Mouse (Mus musculus): ENCODE measurements around the gene Lrrc29. TPM values are rescaled to one million over a fixed set of nuclear protein-coding genes. Genes with fewer than 3 reads are reported as not detected.

Gene Lrrc29
- total and polyA plus RNA-seq, 2 experiments from 2014 or later = 1.5 to 5.8 TPM

DNA sequence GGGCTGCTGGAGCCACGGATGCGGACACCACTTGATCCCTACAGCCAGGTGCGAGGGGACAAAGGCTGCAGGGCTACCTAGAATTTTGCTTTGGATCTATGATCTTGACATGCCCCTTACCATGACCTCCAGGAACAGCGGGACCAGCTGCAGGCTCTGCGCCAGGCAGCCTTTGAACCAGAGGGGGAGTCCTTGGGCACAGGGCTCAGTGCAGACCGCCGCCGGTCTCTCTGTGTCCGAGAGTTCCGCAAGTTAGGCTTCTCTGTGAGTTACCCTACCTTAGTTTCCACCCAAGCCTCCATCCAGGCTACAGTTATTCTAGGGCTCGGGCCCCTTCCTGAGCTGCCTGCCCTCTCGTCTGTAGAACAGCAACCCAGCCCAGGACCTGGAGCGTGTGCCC is 18.4 kb downstream of the Lrrc29 start:
- no peak overlapping the region for H3K4me3 ChIP-seq (ENCODE audit: low read depth, low read length)
- peaks cover 31% of the 10 kb centered on the region for H3K36me3 ChIP-seq (replicated peaks; ENCODE audit: control insufficient read depth, insufficient read depth, low read length)
- H3K27ac ChIP-seq (ENCODE audit: low read depth) = no peak overlapping the region
- no peak overlapping the region for H3K9ac ChIP-seq (replicated peaks; ENCODE audit: low read depth, low read length)
- WGBS = 91% methylated on average over 13 of the region's 13 CpGs
- H3K27me3 ChIP-seq (ENCODE audit: control insufficient read depth, insufficient read depth, low read length) = no peaks in the 10 kb centered on the region
- TF ChIP-seq EP300 (IDR thresholded peaks at IDR 0.05; ENCODE audit: low read depth) (no peak), CTCF (IDR thresholded peaks at IDR 0.05; ENCODE audit: low read depth) (no peak)
- ATAC-seq (ENCODE audit: insufficient read depth, low read depth) (no peak), DNase-seq (ENCODE audit: low spot score) (no peak)
- peaks cover 24% of the 10 kb centered on the region; the same call in 1 of the 2 replicates for H3K4me1 ChIP-seq (ENCODE audit: control insufficient read depth, insufficient read depth)
- no peaks in the 10 kb centered on the region for H3K9me3 ChIP-seq (replicated peaks; ENCODE audit: control insufficient read depth, low read length)
- no peak overlapping the region for H3K4me2 ChIP-seq (ENCODE audit: low read depth, low read length)

- peak overlapping the region; percentile 66 for H3K27ac ChIP-seq (ENCODE audit: low read depth)
- no peaks in the 10 kb centered on the region for H3K9me3 ChIP-seq (replicated peaks; ENCODE audit: control insufficient read depth, low read length)
- H3K36me3 ChIP-seq (replicated peaks; ENCODE audit: control insufficient read depth, insufficient read depth, low read length) = peaks cover 39% of the 10 kb centered on the region
- DNase-seq (ENCODE audit: low spot score) = no peak
- TF ChIP-seq CTCF (IDR thresholded peaks at IDR 0.05; ENCODE audit: low read depth) (no peak), EP300 (IDR thresholded peaks at IDR 0.05; ENCODE audit: low read depth) (no peak)
- H3K4me1 ChIP-seq (ENCODE audit: control insufficient read depth, insufficient read depth) = peaks cover 24% of the 10 kb centered on the region; the same call in 1 of the 2 replicates
- H3K4me3 ChIP-seq (ENCODE audit: low read depth, low read length) = peak overlapping the region; percentile 40
- no peak overlapping the region for H3K9ac ChIP-seq (replicated peaks; ENCODE audit: low read depth, low read length)
- no peaks in the 10 kb centered on the region for H3K27me3 ChIP-seq (ENCODE audit: control insufficient read depth, insufficient read depth, low read length)
- 40% methylated on average over 5 of the region's 5 CpGs for WGBS
- ATAC-seq (ENCODE audit: insufficient read depth, low read depth) = peak; percentile 12; the same call in 1 of the 2 replicates
- peak overlapping the region; percentile 76 for H3K4me2 ChIP-seq (ENCODE audit: low read depth, low read length)
These were observed 19.9 kb downstream of the Lrrc29 start for GRCm38 (mm10) chr8:105306146-105306691.

GRCm38 (mm10) chr8:105305211-105306145 is 20.6 kb downstream of the Lrrc29 start, which contains the start of gene Elmo3:
Gene Elmo3, plus strand, starts transcription at chr8:105305601.
- Histone ChIP-seq H3K27me3 (ENCODE audit: control insufficient read depth, insufficient read depth, low read length) (no peaks in the 10 kb centered on the region), H3K4me2 (ENCODE audit: low read depth, low read length) (peak within 1 kb of the TSS; percentile 76), H3K9ac (replicated peaks; ENCODE audit: low read depth, low read length) (peak within 1 kb of the TSS; percentile 56), H3K4me1 (ENCODE audit: control insufficient read depth, insufficient read depth) (peaks cover 24% of the 10 kb centered on the region; the same call in 1 of the 2 replicates), H3K9me3 (replicated peaks; ENCODE audit: control insufficient read depth, low read length) (no peaks in the 10 kb centered on the region), H3K4me3 (ENCODE audit: low read depth, low read length) (peak within 1 kb of the TSS; percentile 40), H3K36me3 (replicated peaks; ENCODE audit: control insufficient read depth, insufficient read depth, low read length) (peaks cover 47% of the 10 kb centered on the region), H3K27ac (ENCODE audit: low read depth) (peak within 1 kb of the TSS; percentile 66)
- WGBS = 7% methylated on average over 29 of the region's 30 CpGs
- DNase-seq (ENCODE audit: low spot score) (peak; percentile 65), ATAC-seq (ENCODE audit: insufficient read depth, low read depth) (peak; percentile 56)
- TF ChIP-seq CTCF (IDR thresholded peaks at IDR 0.05; ENCODE audit: low read depth) = no peak
- no peak for TF ChIP-seq EP300 (IDR thresholded peaks at IDR 0.05; ENCODE audit: low read depth)

DNA sequence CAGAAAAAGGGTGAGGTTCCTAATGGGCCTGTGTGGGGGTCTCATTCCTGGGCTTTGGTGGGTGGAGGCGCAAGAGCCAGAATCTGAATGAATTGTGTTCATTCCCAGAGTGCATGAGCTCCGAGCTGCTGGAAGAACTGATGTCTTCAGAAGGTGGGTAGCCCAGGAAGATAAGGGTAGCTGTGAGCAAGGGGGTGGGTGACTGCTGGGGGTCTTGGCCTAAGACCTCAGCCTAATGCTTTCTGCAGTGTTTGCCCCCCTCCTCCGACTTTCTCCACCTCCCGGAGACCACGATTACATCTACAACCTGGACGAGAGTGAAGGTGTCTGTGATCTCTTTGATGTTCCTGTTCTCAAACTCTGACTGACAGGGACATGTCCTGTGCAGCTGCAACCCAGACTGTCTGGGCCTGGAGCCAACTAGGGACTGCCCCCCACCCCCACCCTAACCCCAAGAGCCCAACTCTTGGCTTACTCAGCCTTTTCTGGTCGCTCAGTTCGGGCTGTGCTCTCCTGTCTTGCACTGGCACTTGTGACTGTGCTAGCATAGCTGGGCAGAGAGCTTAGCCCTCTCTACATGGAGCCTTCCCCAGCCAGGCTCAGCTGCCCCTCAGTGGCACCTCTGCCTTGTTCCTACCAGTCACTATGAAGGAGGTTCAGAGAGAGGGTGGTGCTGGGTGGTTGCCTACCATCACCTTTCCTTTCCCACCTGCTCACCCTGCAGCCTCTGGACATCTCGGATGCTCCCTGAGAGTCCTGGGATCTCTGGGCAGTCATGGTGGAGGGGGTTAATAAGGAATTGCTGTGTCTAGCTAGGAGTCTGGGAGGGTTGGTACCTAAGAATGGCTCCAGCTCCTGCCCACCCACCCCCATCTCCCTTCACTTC is 21.5 kb downstream of the Lrrc29 start:
- TF ChIP-seq CTCF (IDR thresholded peaks at IDR 0.05; ENCODE audit: low read depth) = no peak
- no peak overlapping the region for H3K4me2 ChIP-seq (ENCODE audit: low read depth, low read length)
- 33% methylated on average over 9 of the region's 9 CpGs for WGBS
- DNase-seq (ENCODE audit: low spot score) = no peak
- H3K9me3 ChIP-seq (replicated peaks; ENCODE audit: control insufficient read depth, low read length) = no peaks in the 10 kb centered on the region
- H3K27ac ChIP-seq (ENCODE audit: low read depth) = peak overlapping the region; percentile 66; the same call in 1 of the 2 replicates
- no peaks in the 10 kb centered on the region for H3K27me3 ChIP-seq (ENCODE audit: control insufficient read depth, insufficient read depth, low read length)
- peaks cover 54% of the 10 kb centered on the region for H3K36me3 ChIP-seq (replicated peaks; ENCODE audit: control insufficient read depth, insufficient read depth, low read length)
- H3K4me3 ChIP-seq (ENCODE audit: low read depth, low read length) = no peak overlapping the region
- ATAC-seq (ENCODE audit: insufficient read depth, low read depth) = peak; percentile 22; the same call in 1 of the 2 replicates
- H3K9ac ChIP-seq (replicated peaks; ENCODE audit: low read depth, low read length) = no peak overlapping the region
- H3K4me1 ChIP-seq (ENCODE audit: control insufficient read depth, insufficient read depth) = peaks cover 24% of the 10 kb centered on the region; the same call in 1 of the 2 replicates

DNA sequence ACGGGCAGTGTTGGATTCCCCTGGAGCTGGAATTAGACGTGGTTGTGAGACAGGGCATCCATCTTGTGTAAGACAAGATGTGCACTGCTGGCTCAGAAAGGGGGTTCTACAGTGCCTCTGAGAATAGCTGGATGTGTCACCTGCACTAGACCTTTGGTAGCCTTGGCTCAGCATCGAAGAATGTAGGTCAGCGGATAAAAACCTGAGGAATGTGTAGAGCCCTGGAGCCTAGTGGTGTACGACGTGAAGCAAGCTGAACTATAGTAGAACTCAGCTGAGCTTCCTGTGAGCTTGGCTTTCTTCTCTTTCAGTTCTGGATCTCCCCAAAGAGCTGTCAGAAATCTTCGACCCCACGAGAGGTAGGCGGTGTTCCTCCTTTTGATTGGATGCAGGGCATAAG is 22.2 kb downstream of the Lrrc29 start:
- Histone ChIP-seq H3K36me3 (replicated peaks; ENCODE audit: control insufficient read depth, insufficient read depth, low read length) (peaks cover 52% of the 10 kb centered on the region), H3K4me3 (ENCODE audit: low read depth, low read length) (no peak overlapping the region), H3K9me3 (replicated peaks; ENCODE audit: control insufficient read depth, low read length) (no peaks in the 10 kb centered on the region), H3K9ac (replicated peaks; ENCODE audit: low read depth, low read length) (no peak overlapping the region), H3K4me1 (ENCODE audit: control insufficient read depth, insufficient read depth) (peaks cover 25% of the 10 kb centered on the region), H3K27me3 (ENCODE audit: control insufficient read depth, insufficient read depth, low read length) (no peaks in the 10 kb centered on the region), H3K27ac (ENCODE audit: low read depth) (peak overlapping the region; percentile 46; the same call in 1 of the 2 replicates), H3K4me2 (ENCODE audit: low read depth, low read length) (no peak overlapping the region)
- 49% methylated on average over 9 of the region's 9 CpGs for WGBS
- no peak for DNase-seq (ENCODE audit: low spot score)
- TF ChIP-seq CTCF (IDR thresholded peaks at IDR 0.05; ENCODE audit: low read depth) (no peak), EP300 (IDR thresholded peaks at IDR 0.05; ENCODE audit: low read depth) (no peak)
- ATAC-seq (ENCODE audit: insufficient read depth, low read depth) = peak; percentile 34; the same call in 1 of the 2 replicates

All from heart, postnatal 0 days (tissue).